Mouse (Mus musculus) left cerebral cortex, adult 9 months (tissue): Measurements from ENCODE around the gene Spta1.

Source experiments
- DNase-seq, 2 experiments: peaks; one replicate each; pipeline ENCODE4 v3.0.0; 2022; ENCODE audit warnings: low spot score in 2 of 2

Gene Spta1

DNA sequence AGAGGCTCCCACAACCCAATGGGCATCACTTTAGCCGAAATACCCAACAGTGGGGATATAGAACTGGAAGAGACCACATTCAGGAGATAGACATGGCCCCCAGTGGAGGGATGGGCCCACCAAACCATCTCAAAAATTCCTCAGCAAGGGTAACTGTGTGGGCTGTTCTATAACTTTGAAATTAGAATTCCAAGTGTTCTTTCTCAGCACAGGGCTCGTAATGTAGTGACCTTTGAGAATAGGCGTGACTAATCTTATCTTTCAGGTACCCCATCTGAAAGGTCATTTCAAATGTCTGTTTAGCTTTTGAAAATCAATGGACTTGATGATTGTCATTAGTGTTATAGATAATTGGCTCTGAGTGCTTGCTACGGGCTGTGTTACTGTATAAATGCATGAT, 95.2 kb downstream of the Spta1 start:
- no peak for DNase-seq

DNA sequence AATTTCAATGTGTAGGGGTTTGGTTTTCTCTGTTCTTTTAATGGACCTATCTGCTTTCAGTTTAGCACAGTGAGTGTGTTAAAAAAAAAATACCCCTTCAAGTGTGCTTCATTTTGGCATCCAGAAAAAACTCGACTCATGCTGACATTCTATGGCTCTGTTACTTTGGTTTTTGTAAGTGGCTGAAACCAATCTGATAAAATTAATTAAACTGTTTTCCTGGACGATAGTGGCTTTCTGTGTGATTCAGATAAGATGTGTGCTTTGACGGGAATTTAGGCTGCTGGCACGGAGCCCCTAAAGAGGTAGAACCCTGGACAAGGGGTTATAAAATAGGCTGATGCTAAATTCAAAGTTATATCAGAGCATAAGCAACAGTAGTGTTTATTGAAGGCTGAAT, 96.6 kb downstream of the Spta1 start:
- DNase-seq: no peak

DNA sequence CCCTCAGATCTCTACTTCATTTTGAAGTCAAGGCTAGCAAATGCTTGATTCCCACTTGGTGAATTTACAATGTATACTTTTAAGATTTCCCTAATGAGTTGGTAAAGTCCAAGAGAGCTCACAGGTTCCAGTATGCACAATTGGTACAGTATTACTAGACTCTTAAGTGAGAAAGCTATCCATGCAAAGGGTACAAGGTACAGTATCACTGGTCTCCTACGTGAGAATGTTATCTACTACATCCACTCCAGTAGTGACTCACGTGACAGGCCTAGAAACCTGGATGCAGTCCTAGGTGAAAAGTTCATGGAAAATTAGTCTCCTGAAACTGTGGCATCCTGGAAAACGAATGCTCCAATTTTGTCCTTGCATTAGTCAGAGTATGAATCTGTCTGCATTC, 98.1 kb downstream of the Spta1 start:
- no peak for DNase-seq
